Mouse (Mus musculus) lung, postnatal 0 days (tissue): ENCODE data around the gene Ptprb. TPM values are rescaled to one million over a fixed set of nuclear protein-coding genes. Genes with fewer than 3 reads are reported as not detected.

ENCODE experiments used
- ATAC-seq: fragments of 200-750 bp; cut with Nextera tagmentation; 2 replicates; pipeline ENCODE4 v1.8.0; 2017; ENCODE audit warnings: moderate library complexity
- DNase-seq: peaks from one replicate; pipeline ENCODE4 v3.0.0-alpha.2; 2016; ENCODE audit warnings: low spot score
- H3K27ac ChIP-seq: fragments of 300-500 bp; sonication (generic); 2 replicates; pipeline ENCODE4 v1.5.1; 2014; ENCODE audit warnings: antibody characterized with exemption, mild to moderate bottlenecking, low read length, mixed read lengths
- H3K27me3 ChIP-seq: fragments of 300-500 bp; sonication (generic); replicated peaks from 2 replicates; pipeline ENCODE4 v1.6.1; 2014; ENCODE audit warnings: low read length, mixed read lengths; ENCODE audit not compliant: insufficient read depth
- H3K36me3 ChIP-seq: fragments of 300-500 bp; sonication (generic); 2 replicates; pipeline ENCODE4 v1.6.1; 2014; ENCODE audit warnings: low read length, mixed read lengths; ENCODE audit not compliant: insufficient read depth
- H3K4me1 ChIP-seq: fragments of 300-500 bp; sonication (generic); 2 replicates; pipeline ENCODE4 v1.6.1; 2014; ENCODE audit warnings: antibody characterized with exemption, low read depth, low read length, mixed read lengths; ENCODE audit not compliant: insufficient read depth
- H3K4me2 ChIP-seq: fragments of 300-500 bp; sonication (generic); replicated peaks from 2 replicates; pipeline ENCODE4 v1.6.1; 2014; ENCODE audit warnings: low read depth, mild to moderate bottlenecking, low read length, moderate library complexity, mixed read lengths
- H3K4me3 ChIP-seq: fragments of 300-500 bp; sonication (generic); 2 replicates; pipeline ENCODE4 v1.5.1; 2014; ENCODE audit warnings: low read depth, low read length
- H3K9ac ChIP-seq: fragments of 300-500 bp; sonication (generic); replicated peaks from 2 replicates; pipeline ENCODE4 v1.6.1; 2014; ENCODE audit warnings: low read depth, mild to moderate bottlenecking
- H3K9me3 ChIP-seq: fragments of 300-500 bp; sonication (generic); 2 replicates; pipeline ENCODE4 v1.6.1; 2016; ENCODE audit warnings: low read length, mixed read lengths
- CTCF ChIP-seq: IDR thresholded peaks from 2 replicates; pipeline ENCODE4 v1.5.1; 2016; ENCODE audit warnings: antibody characterized with exemption, mild to moderate bottlenecking
- EP300 ChIP-seq: IDR thresholded peaks from 2 replicates; pipeline ENCODE4 v1.6.1; 2016; ENCODE audit warnings: antibody characterized with exemption, mild to moderate bottlenecking, control low read depth
- WGBS: fragments of 180-500 bp; shearing (Covaris S2); extraction: QIAGEN DNeasy Blood & Tissue Kit; methylation state at CpG from one replicate; pipeline ENCODE4 v1.1.7; 2014; 5-methylcytosine and 5-hydroxymethylcytosine counted together
- polyA plus RNA-seq: library from polyadenylated mRNA; unstranded; fragments of >200 nt; fragmentation: Nextera tagmentation; extraction: Ambion mirVana; gene quantifications from 2 replicates; pipeline ENCODE4 v1.2.1, GENCODE M21; 2015

Gene Ptprb
- polyA plus RNA-seq, 1 experiment from 2014 or later, result 25.0 TPM

DNA sequence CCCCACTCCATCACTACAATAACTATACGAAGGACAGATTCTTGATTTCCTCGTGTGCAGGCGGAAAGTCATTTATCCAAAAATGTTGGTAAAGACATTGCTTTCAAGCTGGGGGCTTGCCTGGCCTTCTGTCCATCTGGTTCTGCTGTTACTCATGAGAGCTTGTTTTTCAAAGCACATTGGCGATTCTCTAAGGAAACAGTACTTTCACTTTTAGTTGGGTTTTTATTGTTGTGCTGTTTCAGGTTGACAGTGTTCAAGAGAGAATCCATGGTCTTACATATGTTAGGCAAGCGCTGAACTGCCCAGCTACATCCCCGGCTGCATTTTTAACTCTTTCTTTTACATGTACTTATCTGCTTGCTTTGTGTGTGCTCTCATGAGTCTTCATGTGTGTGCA is 73.7 kb downstream of the Ptprb start:
- no peak for DNase-seq
- H3K4me3 ChIP-seq, result no peak overlapping the region
- no peak overlapping the region for H3K9ac ChIP-seq
- TF ChIP-seq EP300 (no peak), CTCF (no peak)
- no peaks in the 10 kb centered on the region for H3K27me3 ChIP-seq
- no peaks in the 10 kb centered on the region for H3K9me3 ChIP-seq
- ATAC-seq, result no peak
- no peak overlapping the region for H3K4me2 ChIP-seq
- no peaks in the 10 kb centered on the region for H3K36me3 ChIP-seq
- H3K4me1 ChIP-seq, result no peaks in the 10 kb centered on the region
- H3K27ac ChIP-seq, result no peak overlapping the region
- WGBS, result 87% methylated on average over 6 of the region's 6 CpGs

DNA sequence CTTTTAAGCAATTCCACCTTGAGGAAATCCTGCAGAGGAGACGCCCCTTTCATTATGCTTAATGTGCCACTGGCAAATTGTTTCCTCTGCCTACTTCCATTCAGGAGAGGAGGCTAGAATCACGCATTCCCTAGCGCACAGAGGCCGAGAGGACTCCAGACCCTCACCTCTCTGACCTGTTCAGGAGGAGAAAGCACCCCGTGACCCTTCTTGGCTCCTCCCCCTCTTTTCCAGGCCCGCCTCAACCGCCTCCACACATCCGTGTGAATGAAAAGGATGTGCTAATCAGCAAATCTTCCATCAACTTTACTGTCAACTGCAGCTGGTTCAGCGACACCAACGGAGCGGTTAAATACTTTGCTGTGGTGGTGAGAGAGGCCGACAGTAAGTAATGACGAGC is 75.2 kb downstream of the Ptprb start:
- DNase-seq (no peak), ATAC-seq (no peak)
- H3K27ac ChIP-seq, result no peak overlapping the region
- H3K4me1 ChIP-seq, result no peaks in the 10 kb centered on the region
- no peak overlapping the region for H3K4me3 ChIP-seq
- H3K36me3 ChIP-seq, result no peaks in the 10 kb centered on the region
- no peaks in the 10 kb centered on the region for H3K27me3 ChIP-seq
- H3K9me3 ChIP-seq, result no peaks in the 10 kb centered on the region
- TF ChIP-seq CTCF (no peak), EP300 (no peak)
- no peak overlapping the region for H3K4me2 ChIP-seq
- WGBS, result 18% methylated on average over 13 of the region's 13 CpGs
- no peak overlapping the region for H3K9ac ChIP-seq

DNA sequence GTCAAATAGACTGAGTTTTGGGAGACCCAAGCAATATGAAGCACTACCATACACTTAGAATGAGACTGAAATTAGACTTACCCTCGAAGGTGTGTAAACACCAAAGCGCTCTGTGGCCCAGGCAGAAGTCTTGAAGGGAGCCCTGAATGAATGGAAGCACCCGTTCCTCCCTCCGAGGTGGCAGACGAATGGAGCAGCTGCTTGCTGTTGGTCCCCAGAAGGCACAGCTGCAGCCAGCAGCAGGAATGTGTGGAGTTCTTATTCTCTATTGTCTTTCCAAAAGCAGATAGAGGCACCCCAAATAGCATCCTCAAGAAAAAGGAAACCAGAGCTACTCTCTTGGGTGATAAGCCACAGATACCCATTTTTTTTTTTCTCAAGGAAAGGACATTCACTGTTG is 79.0 kb downstream of the Ptprb start:
- Histone ChIP-seq H3K9ac (no peak overlapping the region), H3K9me3 (no peaks in the 10 kb centered on the region), H3K27me3 (no peaks in the 10 kb centered on the region), H3K4me2 (no peak overlapping the region), H3K36me3 (no peaks in the 10 kb centered on the region; the same call in 1 of the 2 replicates), H3K4me1 (no peaks in the 10 kb centered on the region), H3K27ac (no peak overlapping the region), H3K4me3 (no peak overlapping the region)
- DNase-seq (no peak), ATAC-seq (no peak)
- 46% methylated on average over 5 of the region's 5 CpGs for WGBS
- no peak for TF ChIP-seq CTCF
- no peak for TF ChIP-seq EP300

DNA sequence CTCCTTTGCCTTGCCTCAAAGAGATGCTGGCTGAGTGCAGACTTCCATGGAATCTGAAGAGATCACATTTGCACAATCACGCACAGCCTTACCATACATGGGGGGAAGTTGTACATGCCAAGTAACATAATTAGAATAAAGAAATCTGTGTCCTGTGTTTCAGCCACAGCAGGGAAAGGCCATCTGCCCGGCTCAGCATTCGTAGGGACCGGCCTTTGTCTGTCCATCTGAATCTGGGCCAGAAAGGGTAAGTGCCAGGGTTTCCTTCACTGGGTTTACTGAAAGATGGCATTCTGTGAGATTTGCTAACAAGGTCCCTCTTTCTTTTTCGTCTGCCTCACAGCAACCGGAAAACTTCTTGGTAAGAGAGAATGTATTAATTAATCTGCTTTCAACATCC is 86.9 kb downstream of the Ptprb start:
- WGBS, result 76% methylated on average over 6 of the region's 6 CpGs
- Histone ChIP-seq H3K4me1 (no peaks in the 10 kb centered on the region), H3K4me2 (no peak overlapping the region), H3K9ac (no peak overlapping the region), H3K27me3 (no peaks in the 10 kb centered on the region), H3K4me3 (no peak overlapping the region), H3K9me3 (no peaks in the 10 kb centered on the region), H3K27ac (no peak overlapping the region), H3K36me3 (no peaks in the 10 kb centered on the region)
- TF ChIP-seq CTCF, result no peak
- TF ChIP-seq EP300, result no peak
- DNase-seq (no peak), ATAC-seq (no peak)

DNA sequence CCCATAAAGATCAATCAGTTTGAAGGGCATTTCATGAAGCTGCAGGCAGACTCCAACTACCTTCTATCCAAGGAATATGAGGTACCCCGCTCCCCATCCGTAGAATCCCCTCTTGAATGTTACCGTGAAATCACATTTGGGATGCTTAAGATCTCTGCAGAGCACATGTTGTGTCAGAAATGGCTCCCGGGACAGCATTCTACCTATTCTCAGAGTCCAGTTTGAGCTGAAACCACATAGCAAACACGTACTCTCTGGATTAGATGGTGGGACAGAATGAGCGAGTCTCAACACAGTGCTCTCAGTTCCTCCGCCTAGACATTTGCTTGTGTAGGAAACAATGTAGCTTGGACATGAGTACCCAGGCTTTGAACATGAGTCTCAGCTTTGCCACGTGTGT is 87.3 kb downstream of the Ptprb start:
- WGBS, result 89% methylated on average over 8 of the region's 8 CpGs
- no peaks in the 10 kb centered on the region for H3K4me1 ChIP-seq
- DNase-seq (no peak), ATAC-seq (no peak)
- no peaks in the 10 kb centered on the region for H3K36me3 ChIP-seq
- H3K4me2 ChIP-seq, result no peak overlapping the region
- H3K27ac ChIP-seq, result no peak overlapping the region
- no peak overlapping the region for H3K4me3 ChIP-seq
- H3K27me3 ChIP-seq, result no peaks in the 10 kb centered on the region
- H3K9me3 ChIP-seq, result no peaks in the 10 kb centered on the region
- no peak overlapping the region for H3K9ac ChIP-seq
- no peak for TF ChIP-seq CTCF
- TF ChIP-seq EP300, result no peak

DNA sequence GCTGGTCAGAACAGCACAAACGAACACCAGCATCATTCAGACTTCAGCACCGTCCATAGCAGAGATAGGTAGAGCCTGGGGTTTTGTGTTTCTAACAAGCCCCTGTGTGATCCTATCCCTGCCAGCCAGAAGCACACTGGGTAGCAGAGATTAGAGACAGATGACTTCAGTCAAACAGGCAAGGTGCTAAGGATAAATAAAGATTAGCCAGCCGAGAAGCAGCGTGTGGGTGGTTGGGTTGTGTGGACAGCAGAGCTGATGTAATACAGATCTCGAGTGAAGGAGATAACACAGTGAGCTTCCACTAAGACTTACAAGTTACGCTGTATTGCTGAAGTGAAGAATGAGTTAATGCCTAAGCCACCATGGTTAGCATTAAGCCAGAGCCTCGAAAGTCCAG is 89.4 kb downstream of the Ptprb start:
- no peaks in the 10 kb centered on the region for H3K4me1 ChIP-seq
- no peaks in the 10 kb centered on the region for H3K9me3 ChIP-seq
- no peak overlapping the region for H3K27ac ChIP-seq
- H3K4me2 ChIP-seq, result no peak overlapping the region
- no peaks in the 10 kb centered on the region for H3K27me3 ChIP-seq
- TF ChIP-seq CTCF (no peak), EP300 (no peak)
- H3K9ac ChIP-seq, result no peak overlapping the region
- ATAC-seq, result no peak
- DNase-seq, result no peak
- H3K4me3 ChIP-seq, result no peak overlapping the region
- 25% methylated on average over 7 of the region's 7 CpGs for WGBS
- no peaks in the 10 kb centered on the region for H3K36me3 ChIP-seq

DNA sequence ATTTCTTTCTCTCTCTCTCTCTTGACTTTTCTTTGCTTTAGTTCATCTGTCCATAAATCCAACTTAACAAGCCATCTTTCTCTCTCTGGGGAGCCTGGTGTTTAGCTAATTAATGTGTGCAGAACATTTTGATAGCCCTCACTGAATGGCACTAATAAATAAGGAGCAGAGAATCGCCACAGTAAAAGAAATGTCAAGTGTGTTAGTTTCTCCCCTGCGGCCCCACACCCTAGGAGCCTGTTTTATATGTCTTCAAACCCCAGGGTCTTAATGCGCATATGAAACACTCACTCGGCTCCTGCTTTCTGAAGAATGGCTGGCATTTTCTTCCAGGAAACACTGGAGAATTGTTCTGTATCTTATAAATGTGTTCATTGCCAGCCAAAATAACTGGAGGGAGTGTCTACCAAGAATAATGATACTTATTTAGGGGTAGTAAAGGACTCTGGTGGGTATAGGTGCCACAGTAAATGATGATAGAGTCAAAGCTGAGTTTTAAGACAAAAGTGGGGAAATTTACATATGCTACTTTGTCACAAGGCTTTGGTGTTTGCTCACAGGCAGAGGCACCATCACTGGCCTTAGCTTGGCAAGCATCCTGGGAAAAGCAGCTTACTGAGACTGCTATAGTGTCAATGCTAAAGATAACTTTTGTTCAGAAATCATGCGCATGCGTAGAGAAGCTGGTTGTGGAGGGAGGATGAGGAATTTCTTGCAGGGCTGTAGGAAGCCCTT is 95.8 kb downstream of the Ptprb start:
- TF ChIP-seq EP300 (no peak), CTCF (no peak)
- no peaks in the 10 kb centered on the region for H3K27me3 ChIP-seq
- no peak overlapping the region for H3K4me3 ChIP-seq
- 60% methylated on average over 6 of the region's 6 CpGs for whole genome bisulfite sequencing
- H3K36me3 ChIP-seq, result no peaks in the 10 kb centered on the region
- no peaks in the 10 kb centered on the region for H3K4me1 ChIP-seq
- no peak overlapping the region for H3K9ac ChIP-seq
- DNase-seq (no peak), ATAC-seq (no peak)
- H3K9me3 ChIP-seq, result no peaks in the 10 kb centered on the region
- H3K4me2 ChIP-seq, result no peak overlapping the region
- no peak overlapping the region for H3K27ac ChIP-seq
